Mouse (Mus musculus): ENCODE data around the gene Frem3.

Gene Frem3

DNA sequence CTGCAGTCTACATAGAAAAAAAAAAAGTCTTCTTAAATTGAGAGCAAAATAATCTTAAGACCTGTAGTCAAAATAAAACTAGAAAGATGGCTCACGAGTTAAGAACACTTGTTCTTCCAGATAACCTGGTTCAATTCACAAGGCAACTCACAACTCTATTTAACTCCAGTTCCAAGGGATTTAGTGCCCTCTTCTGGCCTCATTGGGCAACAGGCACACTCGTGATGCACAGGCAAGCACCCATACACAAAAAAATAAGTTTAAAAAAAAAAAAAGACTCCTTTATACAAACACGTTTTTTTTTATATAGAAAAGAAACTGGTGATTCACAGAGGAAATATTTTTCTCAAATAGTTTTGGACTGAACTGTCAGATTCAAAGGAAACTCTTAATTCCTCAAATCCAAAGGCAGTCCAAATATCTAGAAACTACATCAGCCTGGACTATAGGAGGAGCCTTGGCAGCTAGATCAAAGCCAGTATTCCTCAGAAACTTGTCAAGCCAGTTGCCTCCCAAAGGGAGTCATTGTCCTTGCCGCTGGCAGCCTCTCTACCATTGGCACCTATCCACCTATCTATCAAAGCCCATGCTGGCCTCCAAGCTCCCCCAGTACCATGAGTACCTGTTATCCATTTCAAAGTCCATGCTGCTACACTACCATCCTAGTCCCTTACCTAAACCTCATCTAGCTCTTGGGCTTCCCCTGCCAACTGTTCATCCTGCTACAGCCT, 100.0 kb downstream of the Frem3 start:
- DNase-seq (ENCODE audit: low spot score), result no peak

DNA sequence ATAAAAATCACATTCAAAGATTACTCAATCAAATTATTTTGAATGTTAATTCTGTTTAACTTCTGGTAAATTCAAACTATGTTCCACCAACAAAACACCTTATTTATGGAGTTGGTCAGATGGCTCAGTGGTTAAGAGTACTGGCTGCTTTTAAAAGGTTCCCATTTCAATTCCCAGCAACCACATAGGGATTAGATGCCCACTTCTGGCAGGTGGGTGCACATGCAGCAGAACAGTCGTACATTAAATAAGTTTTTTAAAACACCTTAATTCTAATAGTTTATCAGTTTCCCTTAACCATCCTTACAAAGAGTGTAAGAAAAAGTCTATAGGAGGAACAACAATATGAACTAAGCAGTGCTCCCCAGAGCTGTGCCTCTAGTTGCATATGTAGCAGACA, 103.6 kb downstream of the Frem3 start:
- no peak for DNase-seq (ENCODE audit: low spot score)

DNA sequence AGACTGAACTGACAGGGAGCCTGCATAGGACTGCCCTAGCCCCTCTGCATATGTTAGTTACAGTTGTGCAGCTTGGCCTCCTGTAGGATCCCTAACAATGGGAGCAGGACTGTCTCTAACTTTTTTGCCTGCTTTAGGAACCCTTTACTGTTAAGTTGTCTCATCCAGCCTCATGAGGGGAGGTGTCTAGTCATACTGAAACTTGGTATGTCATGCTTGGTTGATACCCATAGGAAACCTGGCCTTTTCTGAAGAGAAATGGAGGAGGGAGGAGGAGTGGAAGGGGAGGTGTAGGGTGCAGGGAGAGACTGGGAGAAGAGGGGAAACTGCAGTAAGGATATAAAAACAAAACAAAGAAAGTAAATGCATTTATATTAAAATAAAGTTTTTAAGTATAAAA, 121.4 kb downstream of the Frem3 start:
- DNase-seq (ENCODE audit: low spot score), result no peak

DNA sequence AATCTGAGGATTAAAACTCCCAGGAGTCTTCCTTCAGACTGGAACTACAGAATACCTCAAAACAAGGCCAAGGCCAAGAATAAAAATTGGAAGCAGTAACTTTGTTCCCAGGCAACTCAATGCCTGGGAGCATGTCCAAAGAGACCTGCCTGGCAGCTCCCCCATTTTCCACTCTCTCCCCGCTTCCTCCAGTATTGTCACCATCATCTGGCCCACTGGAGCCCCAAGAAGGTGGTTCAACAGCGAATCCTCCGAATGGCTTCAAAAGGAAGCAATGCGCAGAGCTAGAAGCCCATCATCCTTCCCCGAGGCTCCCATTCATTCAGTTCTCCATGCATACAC, 127.1 kb downstream of the Frem3 start:
- no peak for DNase-seq (ENCODE audit: low spot score)

DNA sequence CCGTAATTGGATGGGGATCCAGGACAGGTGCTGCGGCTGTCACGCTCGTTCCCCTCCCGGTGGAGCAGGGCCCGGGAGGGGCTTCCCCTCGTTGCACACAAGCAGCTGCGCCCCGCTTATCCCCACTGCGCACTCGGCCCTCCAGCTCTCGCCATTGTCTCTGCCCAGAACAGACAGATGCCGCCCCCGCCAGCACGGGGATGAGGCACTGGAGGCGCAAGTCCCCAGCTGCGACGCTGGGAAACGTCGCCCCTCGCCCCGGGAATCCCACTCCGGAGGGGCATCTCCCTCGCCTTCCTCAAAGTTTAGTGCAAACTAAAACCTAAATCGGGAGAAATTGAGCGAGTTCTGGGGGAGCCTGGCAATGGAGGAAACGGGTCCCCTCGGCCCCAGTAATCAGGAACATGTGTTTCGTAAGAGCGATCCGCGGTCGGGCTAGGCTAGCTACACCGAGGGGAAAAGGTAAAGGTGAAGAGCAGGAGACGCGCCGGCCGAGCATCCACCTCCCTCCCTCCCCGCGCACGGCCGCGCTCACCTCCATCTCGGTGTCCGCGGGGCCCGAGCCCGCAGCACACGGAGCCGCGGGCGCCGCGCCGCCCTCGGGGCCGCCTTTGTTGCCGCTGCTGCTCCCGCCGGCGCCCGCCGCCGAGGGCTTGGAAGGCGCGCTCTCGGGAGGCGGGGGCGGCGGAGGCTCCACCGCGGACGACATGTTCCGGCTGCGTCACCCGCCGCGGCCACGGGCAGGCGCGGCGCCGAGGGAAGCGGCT, 127.7 kb downstream of the Frem3 start:
- peak; percentile 21 for DNase-seq (ENCODE audit: low spot score)

DNA sequence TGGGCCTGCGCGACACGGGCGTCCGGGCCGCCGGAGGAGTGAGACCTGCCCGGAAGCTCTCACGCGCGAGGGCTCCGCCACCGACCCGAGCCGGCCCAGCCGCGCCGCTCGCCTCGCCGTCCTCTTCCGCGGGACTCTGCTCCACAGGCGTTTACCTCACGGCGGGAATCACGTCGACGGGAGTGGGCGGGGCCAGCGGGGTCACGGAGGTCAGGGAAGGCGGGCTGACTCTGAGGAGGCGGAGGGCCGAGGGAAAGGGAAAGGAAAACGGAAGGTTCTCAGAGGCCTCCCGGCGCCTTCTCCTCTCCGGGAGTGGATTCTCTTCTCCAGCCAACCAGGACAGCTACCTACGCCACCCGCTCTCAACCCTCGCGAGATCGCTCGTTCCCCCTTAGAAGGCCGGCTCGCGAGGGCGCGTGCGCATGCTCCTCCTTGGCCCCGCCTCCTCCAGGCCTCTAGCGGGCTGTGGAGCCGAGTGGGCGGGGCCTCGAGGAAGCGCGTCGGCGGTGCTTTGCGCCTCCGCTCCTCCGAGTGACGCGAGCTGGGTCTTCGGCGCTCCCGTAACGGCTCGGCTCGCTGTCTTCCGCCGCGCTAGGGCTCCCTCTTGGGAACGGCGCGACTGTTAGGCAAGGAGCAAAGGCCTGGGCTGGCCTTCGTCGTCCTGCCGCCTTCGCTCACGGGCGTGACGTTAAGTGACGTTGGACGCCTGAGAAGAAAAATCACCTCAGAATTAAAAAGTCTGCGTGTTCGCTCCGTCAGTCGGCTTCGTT, 128.5 kb downstream of the Frem3 start, which contains the start of gene Smarca5:
Gene Smarca5 (minus strand): TSS at position 343 of the 770 bp plus-strand sequence.
- DNase-seq (ENCODE audit: low spot score), result peak; percentile 96

DNA sequence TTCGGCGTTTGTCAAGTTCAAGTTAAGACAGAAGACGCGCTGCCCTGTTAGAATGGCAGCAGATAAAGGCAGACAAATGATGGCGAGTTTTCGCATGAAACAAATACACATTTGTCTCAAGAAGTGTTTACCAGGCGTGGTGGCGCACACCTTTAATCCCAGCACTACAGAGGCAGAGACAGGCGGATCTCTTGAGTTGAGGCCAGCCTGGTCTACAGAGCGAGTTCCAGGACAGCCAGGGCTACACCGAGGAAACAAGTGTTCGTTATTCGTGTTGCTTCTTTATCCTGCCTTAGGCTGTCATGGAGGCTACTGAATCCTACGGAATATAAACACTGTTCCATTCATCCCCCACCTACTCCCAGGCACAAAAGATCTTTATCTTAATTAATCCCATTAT, 129.1 kb downstream of the Frem3 start:
- peak; percentile 6 for DNase-seq (ENCODE audit: low spot score)
